In the genomic region with DNA sequence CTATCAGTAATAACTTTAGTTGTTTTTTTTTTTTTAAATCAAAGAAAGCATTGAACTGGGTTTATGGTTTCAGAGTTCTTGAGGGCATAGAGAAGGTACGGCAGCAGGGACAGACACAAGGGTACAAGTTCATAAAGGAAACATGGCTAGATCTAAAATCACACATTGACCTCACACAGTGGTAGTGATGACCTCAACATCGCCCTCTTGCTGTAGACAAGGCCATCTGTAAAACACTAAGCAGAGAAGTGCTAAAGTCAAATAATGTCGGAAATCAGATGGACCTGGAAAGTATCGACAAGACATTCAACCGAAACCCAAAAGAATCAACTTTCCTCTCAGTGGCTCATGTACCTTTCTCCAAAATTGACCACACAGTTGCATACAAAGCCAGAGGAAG, we compare ENCODE assay signal across 14 mouse cellular contexts.
"Had no signal": no experiment of that assay in that cellular context is flagged by ENCODE, and none has a peak within 500 bp of the region (broad histone marks: within the 10 kb centered on the region; RNA-seq: fewer than 3 reads in every experiment).

No protein-coding gene starts in this region.

- H3K9me3 ChIP-seq: limb, embryonic 12.5 days; midbrain, embryonic 13.5 days had no signal

- ATAC-seq: lung, postnatal 0 days; midbrain, embryonic 13.5 days had no signal

- H3K36me3 ChIP-seq: limb, embryonic 12.5 days; midbrain, embryonic 13.5 days had no signal

- H3K27me3 ChIP-seq: limb, embryonic 12.5 days; megakaryocyte, embryonic 14.5 days; midbrain, embryonic 13.5 days had no signal

- H3K27ac ChIP-seq: limb, embryonic 12.5 days; liver, embryonic 14.5 days; midbrain, embryonic 13.5 days had no signal

- H3K4me1 ChIP-seq: limb, embryonic 12.5 days; megakaryocyte, embryonic 14.5 days; midbrain, embryonic 13.5 days had no signal

- DNase-seq: kidney, adult 18-20 months; kidney, postnatal 14 days; layer of hippocampus, postnatal 36 days; liver; lung, adult 2 months; lung, postnatal 36 days; right cerebral cortex, adult 18-20 months; right cerebral cortex, postnatal 25 days; thymus, postnatal 4 days had no signal

- H3K4me3 ChIP-seq: limb, embryonic 12.5 days; megakaryocyte, embryonic 14.5 days; midbrain, embryonic 13.5 days had no signal
